Comparison of ENCODE assay signal across 19 mouse cellular contexts in genomic region chr4:103042997-103043396, GRCm38 (mm10). TPM values are rescaled to one million over a fixed set of nuclear protein-coding genes. Genes with fewer than 3 reads are reported as not detected.
DNase-seq lines count a peak whose midpoint lies in the region; TF ChIP-seq lines count a peak whose summit lies in the region.
"Had no signal": no experiment of that assay in that cellular context is flagged by ENCODE, and none has a peak within 500 bp of the region (broad histone marks: within the 10 kb centered on the region; RNA-seq: fewer than 3 reads in every experiment).

No protein-coding gene starts in this region.

- intact Hi-C loops in gastrocnemius, adult 2 months (cut with DNase I) = no loop called here
- intact Hi-C loops in gastrocnemius, postnatal 36 days (cut with DNase I) = no loop called here

- H3K36me3 ChIP-seq in small intestine, adult 2 months (ENCODE audit: control insufficient read depth, insufficient read depth, low read length) = no peaks in the 10 kb centered on the region
- H3K36me3 ChIP-seq: hindbrain, embryonic 15.5 days; limb, embryonic 13.5 days had no signal

- TF ChIP-seq CTCF in gastrocnemius, adult 2 months (IDR thresholded peaks at IDR 0.05) = peak; percentile 6; the same call in 1 of the 2 replicates
- TF ChIP-seq CTCF in small intestine, adult 2 months (IDR thresholded peaks at IDR 0.05; ENCODE audit: extremely low read depth, insufficient read length, insufficient replicate concordance, low read depth, low read length) = peak; percentile 22; the same call in 1 of the 2 replicates

- no peak for TF ChIP-seq POLR2A in small intestine, adult 2 months (IDR thresholded peaks at IDR 0.05; ENCODE audit: low read depth, low read length)

- no peak overlapping the region for H3K4me3 ChIP-seq in gastrocnemius, adult 2 months
- H3K4me3 ChIP-seq in small intestine, adult 2 months (ENCODE audit: low read depth, low read length) = no peak overlapping the region
- H3K4me3 ChIP-seq: embryonic facial prominence, embryonic 13.5 days; hindbrain, embryonic 15.5 days; limb, embryonic 13.5 days had no signal

- no peaks in the 10 kb centered on the region for H3K4me1 ChIP-seq in small intestine, adult 2 months (ENCODE audit: control insufficient read depth, insufficient read depth, insufficient read length, low read length)
- H3K4me1 ChIP-seq: embryonic facial prominence, embryonic 13.5 days; hindbrain, embryonic 15.5 days had no signal

- no peak overlapping the region for H3K27ac ChIP-seq in gastrocnemius, adult 2 months
- no peak overlapping the region for H3K27ac ChIP-seq in small intestine, adult 2 months (ENCODE audit: insufficient read depth, low read depth, low read length)
- H3K27ac ChIP-seq: embryonic facial prominence, embryonic 13.5 days; hindbrain, embryonic 15.5 days; limb, embryonic 13.5 days had no signal

- WGBS in small intestine, adult 2 months = 92% methylated on average over 11 of the region's 11 CpGs

- H3K27me3 ChIP-seq in small intestine, adult 2 months (ENCODE audit: control insufficient read depth, insufficient read depth, low read length) = no peaks in the 10 kb centered on the region
- H3K27me3 ChIP-seq: embryonic facial prominence, embryonic 13.5 days; hindbrain, embryonic 15.5 days; limb, embryonic 13.5 days; Patski had no signal

- no peak for DNase-seq in gastrocnemius, adult 2 months
- DNase-seq in gastrocnemius, postnatal 36 days = no peak
- peak; percentile 5 for DNase-seq in lung, postnatal 36 days
- DNase-seq in lung, postnatal 25 days (ENCODE audit: low spot score) = no peak
- DNase-seq in NIH3T3 (ENCODE audit: low read depth) = peak; percentile 32
- no peak for DNase-seq in right cerebral cortex, postnatal 25 days
- DNase-seq in right cerebral cortex, adult 2 months (ENCODE audit: low spot score in 2 of 2) = no peak
- DNase-seq: cerebellum, adult 11 months; kidney, adult 8-10 months; lung, adult 2 months had no signal

RNA-seq across cellular contexts. Expression of gene Insl5, which starts 16.4 kb away (rescaled TPM):
- not detected for total RNA-seq in gastrocnemius, adult 2 months (2021)
- total RNA-seq in gastrocnemius, postnatal 36 days (2021) = not detected
- not detected in 2 replicates for polyA plus RNA-seq in small intestine, adult 2 months (2012; rRNA removed)
- total RNA-seq: adrenal gland, adult 18-20 months had no signal
- polyA plus RNA-seq: embryonic facial prominence, embryonic 13.5 days; gonadal fat pad, adult 2 months; heart, postnatal 0 days; limb, embryonic 13.5 days; lung, adult 2 months; Patski; spleen, adult 2 months had no signal

Comparison
In these comparisons a context has a peak if more than half of its experiments do, and no peak if none do; other contexts are left out.
1. DNase-seq: peak in lung, postnatal 36 days (single experiment) and NIH3T3 (single experiment); none in gastrocnemius, adult 2 months (single experiment), gastrocnemius, postnatal 36 days (0 of 2), lung, postnatal 25 days (single experiment), right cerebral cortex, postnatal 25 days (single experiment) and right cerebral cortex, adult 2 months (0 of 2).